Mouse (Mus musculus) forebrain, embryonic 16.5 days (tissue): ENCODE measurements around the gene Cuedc2. TPM values are rescaled to one million over a fixed set of nuclear protein-coding genes. Genes with fewer than 3 reads are reported as not detected.

Experiments
- ATAC-seq: fragments of 200-750 bp; cut with Nextera tagmentation; 2 replicates; pipeline ENCODE4 v1.8.0; 2017; ENCODE audit warnings: mild to moderate bottlenecking, moderate library complexity
- H3K27ac ChIP-seq: fragments of 300-500 bp; sonication (generic); 2 replicates; pipeline ENCODE4 v1.5.1; 2014; ENCODE audit warnings: low read length, control low read depth
- H3K27me3 ChIP-seq: fragments of 300-500 bp; sonication (generic); replicated peaks from 2 replicates; pipeline ENCODE4 v1.6.1; 2014; ENCODE audit warnings: low read length; ENCODE audit not compliant: control insufficient read depth, insufficient read depth
- H3K36me3 ChIP-seq: fragments of 300-500 bp; sonication (generic); 2 replicates; pipeline ENCODE4 v1.6.1; 2014; ENCODE audit not compliant: control insufficient read depth, insufficient read depth
- H3K4me1 ChIP-seq: fragments of 300-500 bp; sonication (generic); replicated peaks from 2 replicates; pipeline ENCODE4 v1.6.1; 2014; ENCODE audit warnings: low read length; ENCODE audit not compliant: control insufficient read depth, insufficient read depth
- H3K4me2 ChIP-seq: fragments of 300-500 bp; sonication (generic); 2 replicates; pipeline ENCODE4 v1.6.1; 2014; ENCODE audit warnings: mild to moderate bottlenecking, low read length, control low read depth
- H3K4me3 ChIP-seq: fragments of 300-500 bp; sonication (generic); replicated peaks from 2 replicates; pipeline ENCODE4 v1.5.1; 2014; ENCODE audit warnings: mild to moderate bottlenecking, low read length, control low read depth
- H3K9ac ChIP-seq: fragments of 300-500 bp; sonication (generic); replicated peaks from 2 replicates; pipeline ENCODE4 v1.6.1; 2014; ENCODE audit warnings: low read depth, low read length, control low read depth
- H3K9me3 ChIP-seq: fragments of 300-500 bp; sonication (generic); 2 replicates; pipeline ENCODE4 v1.6.1; 2016; ENCODE audit warnings: low read length; ENCODE audit not compliant: control insufficient read depth
- WGBS: fragments of 180-500 bp; shearing (Covaris S2); extraction: QIAGEN DNeasy Blood & Tissue Kit; methylation state at CpG from one replicate; pipeline ENCODE4 v1.1.7; 2014; 5-methylcytosine and 5-hydroxymethylcytosine counted together
- polyA plus RNA-seq: library from polyadenylated mRNA; unstranded; fragments of >200 nt; fragmentation: Nextera tagmentation; extraction: Ambion mirVana; gene quantifications from 2 replicates; pipeline ENCODE4 v1.2.1, GENCODE M21; 2015

The Cuedc2 gene
- polyA plus RNA-seq, 1 experiment from 2014 or later, result 392 TPM

DNA sequence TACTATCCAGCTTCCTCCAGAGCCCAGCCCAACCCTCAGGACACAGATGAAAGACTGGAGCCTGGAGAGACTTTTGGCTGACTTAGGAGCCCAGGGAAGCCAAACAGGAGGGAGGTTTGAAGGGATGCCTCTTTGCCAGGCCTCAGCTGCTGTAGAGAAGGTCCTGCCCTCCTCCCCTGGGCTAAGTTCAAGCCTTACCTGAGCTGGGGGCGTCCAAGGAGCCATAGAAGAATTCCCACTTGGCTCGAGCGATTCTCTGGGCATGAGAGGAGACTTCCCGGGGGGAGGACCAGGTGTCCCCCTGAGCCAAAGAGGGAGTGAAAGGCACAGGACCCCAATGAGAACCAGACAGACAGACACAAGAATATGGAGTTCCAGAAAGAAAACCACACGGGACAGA lies 14.8 kb downstream of the Cuedc2 start:
- 75% methylated on average over 5 of the region's 5 CpGs for WGBS
- H3K9ac ChIP-seq, result no peak overlapping the region

DNA sequence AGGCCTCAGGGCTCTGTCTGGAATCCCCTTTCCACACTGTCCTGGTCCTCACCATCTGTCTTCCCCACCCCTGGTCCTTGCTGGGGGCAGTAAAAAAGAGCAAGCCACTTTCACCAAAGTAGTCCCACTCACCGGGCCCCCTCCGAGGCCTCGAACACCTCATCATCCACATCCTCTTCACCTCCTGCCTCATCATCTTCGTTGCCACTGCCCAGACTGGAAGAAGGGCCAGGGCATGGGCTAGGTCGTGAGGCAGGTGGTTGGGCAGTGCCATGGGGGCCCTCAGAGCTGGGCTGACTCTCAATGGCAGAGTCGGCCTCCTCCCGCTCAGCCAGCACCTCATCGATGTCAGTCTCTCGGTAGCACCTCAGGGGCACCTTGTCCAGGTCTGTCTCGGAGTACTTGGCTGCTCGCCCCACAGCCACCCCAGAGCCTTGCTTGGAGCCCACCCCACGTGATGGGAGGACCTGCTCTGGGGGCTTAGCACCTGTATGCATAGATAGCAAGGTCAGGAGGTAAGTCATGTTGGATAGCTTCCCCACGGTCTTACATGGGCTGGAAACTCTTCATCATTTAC lies 15.4 kb downstream of the Cuedc2 start:
- no peaks in the 10 kb centered on the region for H3K36me3 ChIP-seq
- no peak for ATAC-seq
- 82% methylated on average over 13 of the region's 13 CpGs for WGBS
- peaks cover 78% of the 10 kb centered on the region for H3K4me1 ChIP-seq
- H3K9ac ChIP-seq, result peak overlapping the region; percentile 11; the same call in 1 of the 2 replicates
- H3K27ac ChIP-seq, result 0 out of 2 replicates have a peak overlapping the region, but pooled peaks have one; percentile 30
- no peak overlapping the region for H3K4me3 ChIP-seq
- H3K27me3 ChIP-seq, result peaks cover 15% of the 10 kb centered on the region
- no peak overlapping the region; the same call in 1 of the 2 replicates for H3K4me2 ChIP-seq
- no peaks in the 10 kb centered on the region for H3K9me3 ChIP-seq

More for the DNA sequence above, 14.8 kb downstream of the Cuedc2 start:
- Histone ChIP-seq H3K4me3 (no peak overlapping the region), H3K9me3 (no peaks in the 10 kb centered on the region), H3K36me3 (no peaks in the 10 kb centered on the region), H3K27ac (no peak overlapping the region), H3K27me3 (peaks cover 9% of the 10 kb centered on the region; the same call in 1 of the 2 replicates), H3K4me2 (no peak overlapping the region), H3K4me1 (peaks cover 71% of the 10 kb centered on the region)
- ATAC-seq, result no peak

DNA sequence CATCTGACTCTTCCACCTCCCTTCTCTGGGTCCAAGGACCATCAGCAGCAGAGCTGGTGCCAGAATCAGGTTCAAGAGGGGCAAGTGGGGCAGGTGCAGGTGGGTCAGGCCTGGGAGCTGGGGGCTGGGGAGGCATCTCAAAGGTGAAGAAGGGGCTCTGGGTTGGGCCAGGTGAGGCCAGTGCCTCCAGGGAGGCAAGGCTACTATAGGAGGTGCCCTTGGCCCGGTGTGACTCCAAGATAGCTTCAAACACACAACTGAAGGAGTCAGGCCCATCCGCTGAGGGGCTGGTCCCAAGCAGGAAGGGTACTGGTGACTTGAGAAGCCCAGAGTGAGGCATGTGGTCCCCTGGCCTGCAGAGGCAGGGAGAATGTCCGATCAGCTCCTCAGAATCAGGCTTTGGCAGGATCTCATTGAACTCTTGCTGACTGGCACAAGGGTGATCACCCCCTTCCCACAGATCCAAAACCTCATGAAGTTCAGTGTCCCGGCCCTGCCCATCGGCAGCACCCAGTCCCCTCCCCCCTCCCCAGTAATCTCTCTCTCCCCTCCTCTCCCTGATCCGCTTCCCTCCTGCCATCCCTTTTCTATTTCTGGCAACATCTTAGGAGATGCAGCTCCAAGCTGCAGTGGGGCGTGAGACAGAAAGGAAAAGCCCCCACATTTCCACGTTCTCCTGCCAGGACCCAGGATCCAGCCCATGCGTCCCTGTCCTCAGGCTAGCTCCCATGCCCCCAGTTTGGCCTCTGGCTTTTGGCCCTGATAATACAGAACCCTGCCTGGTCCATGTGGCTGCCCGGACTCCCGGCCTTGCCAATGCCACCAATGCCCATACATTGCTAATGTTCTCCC lies 16.1 kb downstream of the Cuedc2 start:
- Histone ChIP-seq H3K9ac (peak overlapping the region; percentile 11; the same call in 1 of the 2 replicates), H3K27me3 (peaks cover 20% of the 10 kb centered on the region), H3K4me2 (no peak overlapping the region; the same call in 1 of the 2 replicates), H3K4me1 (peaks cover 78% of the 10 kb centered on the region), H3K9me3 (no peaks in the 10 kb centered on the region), H3K27ac (peak overlapping the region; percentile 30; the same call in 1 of the 2 replicates), H3K36me3 (no peaks in the 10 kb centered on the region), H3K4me3 (no peak overlapping the region)
- ATAC-seq, result no peak
- 52% methylated on average over 11 of the region's 11 CpGs for WGBS

DNA sequence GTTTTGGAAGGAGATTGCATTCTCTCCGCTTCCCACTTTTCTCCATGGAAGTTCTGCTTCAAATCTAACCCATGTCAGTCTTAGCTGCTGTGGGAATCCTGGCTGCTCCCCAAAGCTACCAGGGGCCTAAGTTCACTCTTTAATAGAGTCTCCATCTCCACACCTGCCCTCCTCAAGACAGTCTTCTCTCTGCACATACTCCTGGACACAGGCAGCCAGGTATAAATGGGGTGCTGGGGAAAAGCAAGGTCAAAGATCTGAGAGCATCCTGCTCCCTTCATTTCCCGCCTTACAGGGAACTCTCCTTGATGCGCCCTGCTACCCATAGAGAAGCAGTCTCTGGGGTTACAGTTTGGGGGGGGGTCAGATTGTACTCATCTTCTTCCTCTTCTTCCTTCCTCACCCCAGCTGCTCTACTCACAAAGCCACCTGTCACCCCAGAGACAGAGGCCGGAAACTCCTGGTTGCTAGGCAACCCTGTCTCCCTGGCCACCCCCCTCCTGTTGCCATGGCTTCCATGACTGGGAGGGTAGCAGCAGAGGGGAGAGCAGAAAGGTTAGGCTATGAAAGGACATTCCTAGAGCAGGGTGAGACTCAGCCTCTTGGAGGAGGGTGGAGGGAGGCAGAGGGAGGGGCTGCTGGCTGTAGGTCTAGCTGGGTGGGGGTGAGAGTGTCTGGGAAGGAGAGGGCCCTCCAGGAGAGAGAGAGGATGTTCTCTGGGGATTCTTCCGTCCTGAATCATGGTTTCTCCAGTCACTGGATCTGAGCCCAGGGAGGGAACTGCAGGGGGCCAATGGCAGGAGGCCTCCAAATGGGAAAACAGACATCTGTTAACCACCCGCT lies 17.2 kb downstream of the Cuedc2 start:
- Histone ChIP-seq H3K4me1 (peaks cover 77% of the 10 kb centered on the region), H3K27ac (peak overlapping the region; percentile 21; the same call in 1 of the 2 replicates), H3K36me3 (no peaks in the 10 kb centered on the region), H3K4me3 (no peak overlapping the region), H3K27me3 (peaks cover 30% of the 10 kb centered on the region), H3K4me2 (peak overlapping the region; percentile 20), H3K9ac (no peak overlapping the region), H3K9me3 (no peaks in the 10 kb centered on the region)
- peak; percentile 14; the same call in 1 of the 2 replicates for ATAC-seq
- WGBS, result 15% methylated on average over 6 of the region's 6 CpGs

DNA sequence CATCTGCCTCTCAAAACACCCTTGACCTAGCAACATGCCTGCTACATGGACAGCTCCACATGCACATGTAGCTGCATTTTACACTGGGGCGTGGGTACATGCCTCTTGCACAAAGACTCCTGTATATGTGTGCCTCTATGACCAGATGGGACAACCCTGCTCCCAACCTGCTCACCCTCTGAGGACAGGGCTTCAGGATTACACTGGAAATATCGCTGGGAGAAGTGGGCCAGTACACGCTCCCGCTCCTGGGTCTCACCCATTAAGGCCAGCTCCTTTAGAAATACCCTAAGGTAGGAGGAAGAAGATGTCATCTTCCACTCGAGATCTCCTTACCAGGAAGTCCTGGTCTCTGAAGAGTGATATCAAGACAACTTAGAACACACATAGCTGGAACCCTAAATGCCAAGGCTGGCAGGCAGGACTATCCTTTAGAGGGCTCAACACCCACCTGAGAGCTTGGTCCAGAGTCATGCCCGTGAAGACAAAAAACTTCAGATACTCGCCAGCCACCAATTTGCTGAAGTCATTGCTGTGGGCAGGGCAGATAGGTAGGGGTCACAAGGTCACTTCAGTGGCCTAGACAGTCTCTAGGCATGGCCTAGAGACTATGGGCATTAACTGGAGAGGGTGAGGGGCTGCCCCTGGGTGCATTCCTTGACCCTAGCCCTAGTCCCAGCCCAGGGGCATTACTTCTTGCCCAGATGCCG lies 18.3 kb downstream of the Cuedc2 start:
- 80% methylated on average over 8 of the region's 8 CpGs for WGBS
- H3K4me1 ChIP-seq, result peaks cover 76% of the 10 kb centered on the region
- no peaks in the 10 kb centered on the region for H3K36me3 ChIP-seq
- no peak overlapping the region for H3K27ac ChIP-seq
- ATAC-seq, result no peak
- no peak overlapping the region for H3K4me3 ChIP-seq
- peaks cover 41% of the 10 kb centered on the region for H3K27me3 ChIP-seq
- no peaks in the 10 kb centered on the region for H3K9me3 ChIP-seq
- H3K4me2 ChIP-seq, result no peak overlapping the region
- no peak overlapping the region for H3K9ac ChIP-seq

DNA sequence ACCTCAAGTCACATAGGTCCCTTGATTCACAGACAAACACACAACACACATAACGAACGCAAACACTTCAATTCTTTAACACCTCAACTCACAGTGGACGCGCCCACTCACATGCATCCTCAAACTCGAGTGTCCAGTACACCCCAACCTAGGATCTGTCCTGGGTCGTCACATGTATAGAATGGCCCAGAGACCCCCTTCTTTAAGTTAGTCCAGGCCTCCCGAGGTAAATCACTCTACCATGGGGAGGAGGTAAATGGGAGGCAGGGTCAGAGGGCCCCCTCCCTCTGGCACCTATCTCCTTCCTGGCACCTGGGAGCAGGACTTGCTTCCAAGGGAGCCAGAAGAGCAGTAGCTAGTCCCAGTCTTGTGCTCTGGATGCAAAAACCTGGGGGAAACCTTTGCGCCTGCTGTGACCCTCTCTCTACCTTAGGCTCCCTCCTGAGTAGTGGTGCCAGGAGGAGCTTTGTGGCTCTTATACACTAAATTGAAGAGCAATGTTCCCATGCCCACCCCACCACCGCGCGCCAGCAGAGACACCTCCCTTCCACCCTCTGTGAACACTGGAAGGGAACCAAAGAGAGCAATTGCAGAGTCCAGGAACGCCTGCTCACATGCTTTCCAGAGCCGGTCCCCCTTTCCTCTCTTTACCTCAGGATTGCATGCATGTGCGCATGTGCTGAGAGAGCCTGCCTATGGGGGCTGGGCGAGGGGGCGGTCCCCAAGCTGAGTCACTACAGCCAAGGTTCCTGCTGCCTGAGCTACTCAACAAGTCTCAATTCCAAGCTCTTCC lies 19.7 kb downstream of the Cuedc2 start:
- H3K9ac ChIP-seq, result 0 out of 2 replicates have a peak overlapping the region, but pooled peaks have one; percentile 33
- H3K4me1 ChIP-seq, result peaks cover 65% of the 10 kb centered on the region

DNA sequence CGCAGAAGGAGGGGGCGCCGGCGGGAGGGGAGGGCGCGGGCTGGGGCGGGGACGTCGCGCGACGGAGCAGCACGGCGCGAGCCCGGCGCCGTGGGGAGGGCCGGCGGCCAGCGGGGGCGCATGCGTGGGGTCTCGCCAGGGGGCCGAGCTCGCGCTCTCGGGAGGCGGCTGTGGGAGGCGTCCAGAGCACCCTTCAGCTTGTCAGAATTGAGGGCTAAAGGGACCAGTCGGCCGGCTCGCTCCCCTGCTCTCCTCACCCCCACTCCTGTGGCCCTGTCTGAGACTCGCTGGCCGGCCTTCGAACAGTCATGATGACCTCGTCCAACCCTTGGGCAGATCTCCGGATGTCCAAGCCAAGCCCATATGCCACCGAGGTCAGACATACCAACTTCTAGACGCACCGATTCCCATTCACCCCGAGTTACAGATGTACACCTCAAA lies 20.5 kb downstream of the Cuedc2 start:
- no peaks in the 10 kb centered on the region for H3K9me3 ChIP-seq
- H3K4me1 ChIP-seq, result peaks cover 60% of the 10 kb centered on the region

More for the DNA sequence above, 19.7 kb downstream of the Cuedc2 start:
- peak overlapping the region; percentile 79 for H3K4me2 ChIP-seq
- H3K36me3 ChIP-seq, result no peaks in the 10 kb centered on the region
- WGBS, result 11% methylated on average over 16 of the region's 16 CpGs
- ATAC-seq, result peak; percentile 53
- H3K27me3 ChIP-seq, result peaks cover 56% of the 10 kb centered on the region
- H3K4me3 ChIP-seq, result peak overlapping the region; percentile 55
- peak overlapping the region; percentile 27; the same call in 1 of the 2 replicates for H3K27ac ChIP-seq
- no peaks in the 10 kb centered on the region for H3K9me3 ChIP-seq

DNA sequence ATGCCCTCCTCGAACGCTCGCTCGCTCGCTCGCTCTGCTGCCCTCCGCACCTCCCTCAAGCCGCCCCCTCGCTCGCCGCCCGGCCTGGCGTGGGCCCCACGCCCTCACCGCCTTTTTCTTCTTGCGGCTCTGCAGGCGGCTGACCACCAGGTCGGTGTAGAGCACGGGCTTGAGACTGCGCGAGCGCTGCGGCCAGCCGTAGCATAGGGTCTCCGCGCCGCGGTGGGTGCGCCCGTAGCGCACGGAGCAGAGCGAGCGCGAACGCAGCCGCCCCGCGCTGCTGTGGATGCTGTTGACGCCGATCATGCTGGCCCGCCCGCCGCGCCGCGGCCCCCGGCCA lies 21.0 kb downstream of the Cuedc2 start:
- Histone ChIP-seq H3K9me3 (no peaks in the 10 kb centered on the region), H3K9ac (peak overlapping the region; percentile 66), H3K27me3 (peaks cover 57% of the 10 kb centered on the region), H3K36me3 (no peaks in the 10 kb centered on the region), H3K27ac (no peak overlapping the region), H3K4me3 (peak overlapping the region; percentile 55), H3K4me1 (peaks cover 55% of the 10 kb centered on the region), H3K4me2 (peak overlapping the region; percentile 79)
- WGBS, result under 1% methylated on average over 45 of the region's 48 CpGs
- peak; percentile 27 for ATAC-seq

More for the DNA sequence above, 20.5 kb downstream of the Cuedc2 start:
- Histone ChIP-seq H3K4me2 (peak overlapping the region; percentile 79), H3K27me3 (peaks cover 57% of the 10 kb centered on the region), H3K27ac (no peak overlapping the region), H3K9ac (peak overlapping the region; percentile 66), H3K4me3 (peak overlapping the region; percentile 55), H3K36me3 (no peaks in the 10 kb centered on the region)
- 1% methylated on average over 34 of the region's 42 CpGs for WGBS
- ATAC-seq, result peak; percentile 34
